Mouse (Mus musculus): ENCODE results near the gene Aldh18a1. TPM values are rescaled to one million over a fixed set of nuclear protein-coding genes. Genes with fewer than 3 reads are reported as not detected.
"Not testable (repeated sequence)": the region's sequence is repeated elsewhere in the genome, so short reads cannot be mapped to it uniquely, and the experiment has no call there.

The Aldh18a1 gene
- total RNA-seq, 1 experiment: 44.4 TPM

DNA sequence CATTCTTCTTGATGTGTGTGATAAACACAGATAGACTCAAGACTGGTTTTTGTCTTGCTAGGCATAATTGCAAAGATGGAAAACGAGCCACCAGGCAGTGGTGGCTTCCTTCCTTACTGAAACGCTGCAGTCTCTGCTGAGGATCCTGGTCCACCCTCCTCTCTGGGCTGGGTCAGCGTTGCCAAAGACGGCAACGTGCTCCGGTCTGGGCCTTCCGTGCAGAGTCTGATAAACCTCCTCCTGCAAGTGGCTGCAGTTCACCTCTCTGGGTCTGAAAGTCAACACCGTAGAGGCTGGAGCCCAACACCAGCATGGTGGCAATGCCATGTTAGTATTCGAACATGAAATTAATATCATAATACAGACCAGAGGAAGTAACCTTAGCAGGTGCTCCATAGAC is 16.9 kb upstream of the Aldh18a1 start:
- no peak overlapping the region for H3K9ac ChIP-seq (ENCODE audit: insufficient read depth, low read depth, low read length, poor library complexity, severe bottlenecking)
- H3K4me1 ChIP-seq (ENCODE audit: control insufficient read depth in 2 of 2, insufficient read depth in 2 of 2, low read length in 2 of 2, poor library complexity in 1 of 2): no peaks in the 10 kb centered on the region
- DNase-seq (ENCODE audit: low read depth, low spot score): no peak
- TF ChIP-seq ZC3H11A (IDR thresholded peaks at IDR 0.05; ENCODE audit: borderline replicate concordance, low read depth, low read length): no peak
- no peak for TF ChIP-seq HCFC1 (IDR thresholded peaks at IDR 0.05; ENCODE audit: borderline replicate concordance, insufficient read depth, low read length)
- TF ChIP-seq CHD2 (IDR thresholded peaks at IDR 0.05; ENCODE audit: low read depth, low read length): no peak
- in situ Hi-C loops (cut with MboI; ENCODE audit: low sequenced_read_pairs in 2 of 2, unreplicated experiment in 2 of 2): no loop called here
- no peak overlapping the region for H3K4me3 ChIP-seq (ENCODE audit: insufficient read depth in 1 of 2, low read depth in 1 of 2, low read length in 2 of 2, poor library complexity in 1 of 2, severe bottlenecking in 1 of 2)
- no peak overlapping the region for H3K27ac ChIP-seq (ENCODE audit: insufficient read depth, low read depth, low read length, poor library complexity, severe bottlenecking)
- H3K9me3 ChIP-seq (ENCODE audit: control insufficient read depth, insufficient read depth, low read depth, low read length): no peaks in the 10 kb centered on the region
- no peaks in the 10 kb centered on the region; the same call in 1 of the 2 replicates for H3K36me3 ChIP-seq (ENCODE audit: control insufficient read depth, insufficient read depth, low read length, poor library complexity, severe bottlenecking)

DNA sequence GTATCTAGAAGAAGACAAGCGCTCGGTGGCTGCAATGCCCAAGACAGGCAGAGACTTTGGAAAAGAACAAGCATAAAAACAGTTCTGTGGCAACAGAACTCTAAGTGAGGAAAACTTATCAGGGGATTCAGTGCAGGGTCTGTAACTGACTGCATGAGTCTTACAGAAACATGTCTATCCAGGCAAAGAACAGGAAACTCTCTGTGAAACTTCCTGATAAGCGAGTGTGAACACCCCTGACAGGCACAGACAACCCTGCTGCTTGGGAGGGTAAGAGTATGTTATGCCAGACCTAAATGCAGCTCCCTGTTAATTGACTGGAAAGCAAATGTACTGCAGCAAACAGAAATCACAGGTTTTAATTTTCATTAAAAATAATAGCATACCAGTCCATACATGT is 13.6 kb upstream of the Aldh18a1 start:
- Histone ChIP-seq H3K36me3 (ENCODE audit: control insufficient read depth, insufficient read depth, low read length, poor library complexity, severe bottlenecking) (no peaks in the 10 kb centered on the region; the same call in 1 of the 2 replicates), H3K4me1 (ENCODE audit: control insufficient read depth in 2 of 2, insufficient read depth in 2 of 2, low read length in 2 of 2, poor library complexity in 1 of 2) (no peaks in the 10 kb centered on the region), H3K4me3 (ENCODE audit: insufficient read depth in 1 of 2, low read depth in 1 of 2, low read length in 2 of 2, poor library complexity in 1 of 2, severe bottlenecking in 1 of 2) (no peak overlapping the region), H3K27ac (ENCODE audit: insufficient read depth, low read depth, low read length, poor library complexity, severe bottlenecking) (no peak overlapping the region), H3K9me3 (ENCODE audit: control insufficient read depth, insufficient read depth, low read depth, low read length) (no peaks in the 10 kb centered on the region), H3K9ac (ENCODE audit: insufficient read depth, low read depth, low read length, poor library complexity, severe bottlenecking) (no peak overlapping the region)
- DNase-seq (ENCODE audit: low read depth, low spot score): no peak
- in situ Hi-C loops (cut with MboI; ENCODE audit: low sequenced_read_pairs in 2 of 2, unreplicated experiment in 2 of 2): no loop called here
- TF ChIP-seq ZNF384 (IDR thresholded peaks at IDR 0.05; ENCODE audit: low read depth, low read length) (no peak), ZC3H11A (IDR thresholded peaks at IDR 0.05; ENCODE audit: borderline replicate concordance, low read depth, low read length) (no peak), HCFC1 (IDR thresholded peaks at IDR 0.05; ENCODE audit: borderline replicate concordance, insufficient read depth, low read length) (no peak), CHD2 (IDR thresholded peaks at IDR 0.05; ENCODE audit: low read depth, low read length) (no peak), MAFK (IDR thresholded peaks at IDR 0.05; ENCODE audit: insufficient read depth, low read depth, low read length) (no peak)

DNA sequence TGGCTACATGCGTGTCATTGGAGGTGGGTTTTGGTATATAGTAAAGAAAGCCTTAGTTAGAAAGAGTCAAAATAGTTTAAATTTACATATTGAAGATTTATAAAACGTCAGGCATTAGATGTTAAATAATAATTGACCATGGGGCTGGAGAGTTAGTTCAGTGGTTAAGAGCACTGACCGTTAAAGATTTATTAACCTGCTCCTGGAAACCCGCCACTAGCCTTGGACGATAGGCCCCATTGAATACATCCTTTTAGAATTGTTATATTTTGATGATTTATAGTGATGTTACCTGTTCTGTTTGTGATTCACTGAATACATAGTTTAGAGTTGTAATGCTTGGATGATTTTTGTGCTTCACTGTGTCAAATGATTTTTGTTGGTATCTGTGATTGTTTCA is 12.6 kb upstream of the Aldh18a1 start:
- H3K36me3 ChIP-seq (ENCODE audit: control insufficient read depth, insufficient read depth, low read length, poor library complexity, severe bottlenecking); H3K27ac ChIP-seq (ENCODE audit: insufficient read depth, low read depth, low read length, poor library complexity, severe bottlenecking); H3K4me1 ChIP-seq (ENCODE audit: control insufficient read depth in 2 of 2, insufficient read depth in 2 of 2, low read length in 2 of 2, poor library complexity in 1 of 2); H3K9ac ChIP-seq (ENCODE audit: insufficient read depth, low read depth, low read length, poor library complexity, severe bottlenecking); in situ Hi-C loops (cut with MboI; ENCODE audit: low sequenced_read_pairs in 2 of 2, unreplicated experiment in 2 of 2); H3K4me3 ChIP-seq (ENCODE audit: insufficient read depth in 1 of 2, low read depth in 1 of 2, low read length in 2 of 2, poor library complexity in 1 of 2, severe bottlenecking in 1 of 2); DNase-seq (ENCODE audit: low read depth, low spot score); H3K9me3 ChIP-seq (ENCODE audit: control insufficient read depth, insufficient read depth, low read depth, low read length): not testable (repeated sequence)

DNA sequence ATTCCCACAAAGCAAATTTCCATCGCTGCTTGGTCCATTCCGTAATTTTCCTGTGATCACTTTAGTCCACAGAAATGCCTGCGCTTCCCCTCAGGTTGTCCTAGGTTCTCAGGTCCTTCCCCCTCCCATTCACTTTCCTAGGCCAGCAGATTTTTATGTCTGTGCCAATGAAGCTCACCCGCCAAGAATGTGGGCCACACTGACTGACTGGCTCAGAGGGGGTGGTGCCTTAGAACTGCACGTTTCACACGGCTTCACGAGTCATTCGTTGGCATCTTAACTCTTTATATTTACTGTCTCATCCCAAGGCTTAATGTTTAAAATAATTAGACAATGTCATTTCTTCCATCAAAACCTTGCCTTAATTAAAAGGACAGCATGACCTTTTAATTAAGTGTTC is 7.6 kb upstream of the Aldh18a1 start:
- Histone ChIP-seq H3K4me1 (ENCODE audit: control insufficient read depth in 2 of 2, insufficient read depth in 2 of 2, low read length in 2 of 2, poor library complexity in 1 of 2) (no peaks in the 10 kb centered on the region), H3K27ac (ENCODE audit: insufficient read depth, low read depth, low read length, poor library complexity, severe bottlenecking) (no peak overlapping the region), H3K9ac (ENCODE audit: insufficient read depth, low read depth, low read length, poor library complexity, severe bottlenecking) (no peak overlapping the region), H3K4me3 (ENCODE audit: insufficient read depth in 1 of 2, low read depth in 1 of 2, low read length in 2 of 2, poor library complexity in 1 of 2, severe bottlenecking in 1 of 2) (no peak overlapping the region), H3K9me3 (ENCODE audit: control insufficient read depth, insufficient read depth, low read depth, low read length) (no peaks in the 10 kb centered on the region), H3K36me3 (ENCODE audit: control insufficient read depth, insufficient read depth, low read length, poor library complexity, severe bottlenecking) (no peaks in the 10 kb centered on the region)
- no peak for DNase-seq (ENCODE audit: low read depth, low spot score)
- in situ Hi-C loops (cut with MboI; ENCODE audit: low sequenced_read_pairs in 2 of 2, unreplicated experiment in 2 of 2): no loop called here
- TF ChIP-seq MAFK (IDR thresholded peaks at IDR 0.05; ENCODE audit: insufficient read depth, low read depth, low read length) (no peak), HCFC1 (IDR thresholded peaks at IDR 0.05; ENCODE audit: borderline replicate concordance, insufficient read depth, low read length) (no peak), ZNF384 (IDR thresholded peaks at IDR 0.05; ENCODE audit: low read depth, low read length) (no peak), ZC3H11A (IDR thresholded peaks at IDR 0.05; ENCODE audit: borderline replicate concordance, low read depth, low read length) (no peak), CHD2 (IDR thresholded peaks at IDR 0.05; ENCODE audit: low read depth, low read length) (no peak)

DNA sequence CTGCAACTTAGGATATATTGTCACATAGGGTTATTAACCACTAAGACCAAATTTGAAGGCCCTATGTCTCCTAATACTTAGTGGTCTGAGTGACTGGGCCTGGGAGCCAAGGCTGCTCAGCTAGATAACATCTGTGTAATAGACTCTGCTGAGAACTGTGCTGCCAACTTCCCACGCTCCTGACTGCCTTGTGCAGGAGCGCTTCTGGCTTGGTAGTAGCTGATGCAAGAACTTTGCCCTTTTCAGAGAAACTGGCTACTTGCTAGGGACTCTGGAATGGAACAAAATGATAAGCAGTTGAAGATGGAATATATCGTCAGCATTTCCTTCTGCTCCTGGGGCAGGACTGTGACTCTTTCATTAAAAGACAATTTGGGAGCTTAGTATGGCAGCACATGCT is 7.0 kb upstream of the Aldh18a1 start:
- in situ Hi-C loops (cut with MboI; ENCODE audit: low sequenced_read_pairs in 2 of 2, unreplicated experiment in 2 of 2): no loop called here
- H3K4me3 ChIP-seq (ENCODE audit: insufficient read depth in 1 of 2, low read depth in 1 of 2, low read length in 2 of 2, poor library complexity in 1 of 2, severe bottlenecking in 1 of 2): no peak overlapping the region
- H3K36me3 ChIP-seq (ENCODE audit: control insufficient read depth, insufficient read depth, low read length, poor library complexity, severe bottlenecking): no peaks in the 10 kb centered on the region
- no peak for DNase-seq (ENCODE audit: low read depth, low spot score)
- H3K27ac ChIP-seq (ENCODE audit: insufficient read depth, low read depth, low read length, poor library complexity, severe bottlenecking): no peak overlapping the region
- no peak for TF ChIP-seq MAFK (IDR thresholded peaks at IDR 0.05; ENCODE audit: insufficient read depth, low read depth, low read length)
- no peak for TF ChIP-seq ZC3H11A (IDR thresholded peaks at IDR 0.05; ENCODE audit: borderline replicate concordance, low read depth, low read length)
- no peak for TF ChIP-seq ZNF384 (IDR thresholded peaks at IDR 0.05; ENCODE audit: low read depth, low read length)
- TF ChIP-seq HCFC1 (IDR thresholded peaks at IDR 0.05; ENCODE audit: borderline replicate concordance, insufficient read depth, low read length): no peak
- no peak for TF ChIP-seq CHD2 (IDR thresholded peaks at IDR 0.05; ENCODE audit: low read depth, low read length)
- H3K9me3 ChIP-seq (ENCODE audit: control insufficient read depth, insufficient read depth, low read depth, low read length): no peaks in the 10 kb centered on the region
- H3K4me1 ChIP-seq (ENCODE audit: control insufficient read depth in 2 of 2, insufficient read depth in 2 of 2, low read length in 2 of 2, poor library complexity in 1 of 2): no peaks in the 10 kb centered on the region
- H3K9ac ChIP-seq (ENCODE audit: insufficient read depth, low read depth, low read length, poor library complexity, severe bottlenecking): no peak overlapping the region

All from ES-E14 (cell line).